Mouse (Mus musculus): ENCODE measurements at regions not wholly inside any gene's neighbourhood (a gene's known extent, or its start where the extent isn't known, plus 50 kb on each side); places are given as distances from the start of the nearest gene placed in this dataset.

- no peak for TF ChIP-seq CTCF (IDR thresholded peaks at IDR 0.05; ENCODE audit: extremely low read depth, insufficient read depth, insufficient read length, insufficient replicate concordance)
- no peak for TF ChIP-seq POLR2A (IDR thresholded peaks at IDR 0.05; ENCODE audit: low read depth, low read length)
These were observed 58.8 kb upstream of the B3galnt1 start for GRCm38 (mm10) chr3:69657570-69657969.
